Mouse (Mus musculus) erythroblast, embryonic 14.5 days (primary cell): ENCODE data around the gene C8b.

Experiments used
- GATA1 ChIP-seq: IDR thresholded peaks from 2 replicates; pipeline ENCODE4 v1.6.1; 2012; ENCODE audit warnings: low read length, inconsistent platforms, mixed read lengths
- TAL1 ChIP-seq: IDR thresholded peaks from 3 replicates; pipeline ENCODE4 v1.6.1; 2012; ENCODE audit warnings: low read length, inconsistent platforms, mixed read lengths

GRCm38 (mm10) chr4:104842204-104842603 lies 76.1 kb downstream of the C8b start:
- TF ChIP-seq GATA1 (no peak), TAL1 (no peak)
